Mouse (Mus musculus) heart, embryonic 11.5 days (tissue): ENCODE measurements around the gene Olfr1279. TPM values are rescaled to one million over a fixed set of nuclear protein-coding genes. Genes with fewer than 3 reads are reported as not detected.
"Not testable (repeated sequence)": the region's sequence is repeated elsewhere in the genome, so short reads cannot be mapped to it uniquely, and the experiment has no call there.

Source experiments
- ATAC-seq: fragments of 200-750 bp; cut with Nextera tagmentation; replicated peaks from 2 replicates; pipeline ENCODE4 v1.8.0; 2017; ENCODE audit warnings: moderate library complexity; ENCODE audit not compliant: insufficient number of reproducible peaks, low FRiP score, low TSS enrichment
- H3K27ac ChIP-seq: fragments of 300-500 bp; sonication (generic); 2 replicates; pipeline ENCODE4 v1.5.1; 2014; ENCODE audit warnings: mild to moderate bottlenecking, low read depth, low read length
- H3K27me3 ChIP-seq: fragments of 300-500 bp; sonication (generic); 2 replicates; pipeline ENCODE4 v1.6.1; 2014; ENCODE audit warnings: mild to moderate bottlenecking, low read length, mixed read lengths; ENCODE audit not compliant: control insufficient read depth, insufficient read depth
- H3K36me3 ChIP-seq: fragments of 300-500 bp; sonication (generic); 2 replicates; pipeline ENCODE4 v1.6.1; 2014; ENCODE audit warnings: mild to moderate bottlenecking, low read length, moderate library complexity, mixed read lengths; ENCODE audit not compliant: control insufficient read depth, insufficient read depth
- H3K4me1 ChIP-seq: fragments of 300-500 bp; sonication (generic); 2 replicates; pipeline ENCODE4 v1.6.1; 2014; ENCODE audit warnings: low read length; ENCODE audit not compliant: control insufficient read depth, insufficient read depth
- H3K4me2 ChIP-seq: fragments of 300-500 bp; sonication (generic); 2 replicates; pipeline ENCODE4 v1.6.1; 2014; ENCODE audit warnings: mild to moderate bottlenecking, moderate library complexity
- H3K4me3 ChIP-seq: fragments of 300-500 bp; sonication (generic); 2 replicates; pipeline ENCODE4 v1.5.1; 2014; ENCODE audit warnings: low read depth, low read length
- H3K9ac ChIP-seq: fragments of 300-500 bp; sonication (generic); 2 replicates; pipeline ENCODE4 v1.6.1; 2014; ENCODE audit warnings: mild to moderate bottlenecking, low read depth, low read length, moderate library complexity
- H3K9me3 ChIP-seq: fragments of 300-500 bp; sonication (generic); replicated peaks from 2 replicates; pipeline ENCODE4 v1.6.1; 2016; ENCODE audit warnings: low read length; ENCODE audit not compliant: control insufficient read depth
- WGBS: fragments of 180-500 bp; shearing (Covaris S2); extraction: QIAGEN DNeasy Blood & Tissue Kit; methylation state at CpG from one replicate; pipeline ENCODE4 v1.1.7; 2014; ENCODE audit not compliant: insufficient replicate concordance; 5-methylcytosine and 5-hydroxymethylcytosine counted together
- polyA plus RNA-seq: library from polyadenylated mRNA; unstranded; fragments of >200 nt; fragmentation: Nextera tagmentation; extraction: Ambion mirVana; gene quantifications from 2 replicates; pipeline ENCODE4 v1.2.1, GENCODE M21; 2014

Olfr1279 gene
- polyA plus RNA-seq = not detected in 2 replicates

DNA sequence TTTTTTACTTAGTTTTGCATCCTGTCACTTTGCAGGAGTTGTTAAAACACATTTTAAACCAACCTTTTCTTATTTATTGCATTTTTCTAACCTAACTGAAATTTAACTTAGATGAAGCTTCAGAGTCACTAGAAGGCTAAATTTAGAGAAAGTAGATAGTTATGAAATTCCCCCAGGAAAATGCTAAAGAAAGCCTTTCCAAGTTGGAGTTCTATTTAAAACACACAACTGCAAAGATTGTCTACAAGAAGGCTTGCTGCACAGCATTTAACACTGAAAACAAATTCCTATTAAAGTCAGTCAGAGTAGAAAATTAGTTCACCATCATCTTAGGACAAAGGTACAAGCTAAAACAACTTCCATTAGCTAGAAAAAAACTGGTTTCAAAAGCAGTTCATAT is at the start of gene Olfr1279:
Olfr1279 (plus strand) TSS at position 262 of the 400 bp plus-strand sequence.
- no peaks in the 10 kb centered on the region for H3K36me3 ChIP-seq
- no peak within 1 kb of the TSS for H3K27ac ChIP-seq
- H3K9ac ChIP-seq = no peak within 1 kb of the TSS
- H3K4me3 ChIP-seq = no peak within 1 kb of the TSS
- H3K4me2 ChIP-seq = no peak within 1 kb of the TSS
- no peaks in the 10 kb centered on the region for H3K4me1 ChIP-seq
- no peaks in the 10 kb centered on the region for H3K9me3 ChIP-seq
- ATAC-seq = no peak
- no peaks in the 10 kb centered on the region for H3K27me3 ChIP-seq

DNA sequence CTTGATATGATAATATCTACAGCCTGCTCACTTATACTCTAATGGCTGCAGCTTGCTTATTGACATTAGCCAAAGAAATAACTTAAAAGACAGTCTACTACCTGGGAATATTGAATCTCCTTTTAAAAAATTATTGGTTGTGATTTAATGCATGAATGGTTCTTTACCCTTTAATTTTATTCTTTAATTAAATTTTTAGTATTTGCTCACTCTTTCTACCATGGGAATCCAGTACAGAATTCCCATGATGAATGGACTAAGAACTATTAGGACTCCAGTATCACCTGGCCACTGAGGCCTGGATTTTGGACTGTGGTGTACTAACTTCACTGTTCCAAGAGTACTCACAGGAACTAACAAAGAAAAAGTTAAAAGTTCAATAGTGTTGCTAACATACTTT is 46.2 kb upstream of the Olfr1279 start, which contains the start of gene Olfr1276:
Olfr1276 (plus strand) TSS at position 301 of the 400 bp plus-strand sequence.
- Histone ChIP-seq H3K27ac (no peak within 1 kb of the TSS), H3K9ac (no peak within 1 kb of the TSS), H3K4me2 (no peak within 1 kb of the TSS), H3K9me3 (no peaks in the 10 kb centered on the region), H3K4me1 (no peaks in the 10 kb centered on the region), H3K27me3 (no peaks in the 10 kb centered on the region), H3K36me3 (no peaks in the 10 kb centered on the region), H3K4me3 (no peak within 1 kb of the TSS)
- ATAC-seq = no peak

DNA sequence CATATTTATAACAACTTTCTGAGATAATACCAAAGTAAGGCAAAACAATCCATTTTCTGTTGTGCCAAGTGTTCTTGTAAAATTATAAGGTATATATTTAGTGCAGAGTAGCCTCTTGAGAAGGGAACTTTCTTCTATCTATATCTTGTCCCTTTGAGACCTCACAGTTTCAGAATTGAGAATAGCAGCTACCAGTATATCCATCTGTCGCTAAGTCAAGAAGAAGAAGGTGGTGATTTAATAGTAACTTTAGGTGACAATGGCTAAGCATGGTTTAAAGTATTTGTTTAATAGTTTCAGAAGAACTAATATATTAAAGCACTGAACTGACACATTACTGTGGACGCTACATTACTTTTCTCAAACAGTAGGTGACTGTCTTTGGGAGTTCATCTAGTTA is 26.4 kb upstream of the Olfr1279 start, which contains the start of gene Olfr1277:
Olfr1277 (minus strand) TSS at position 101 of the 400 bp plus-strand sequence.
- H3K9ac ChIP-seq = no peak within 1 kb of the TSS
- no peaks in the 10 kb centered on the region for H3K36me3 ChIP-seq
- no peaks in the 10 kb centered on the region for H3K27me3 ChIP-seq
- 76% methylated on average over 2 of the region's 2 CpGs for WGBS
- no peak within 1 kb of the TSS for H3K27ac ChIP-seq
- no peak for ATAC-seq
- no peak within 1 kb of the TSS for H3K4me2 ChIP-seq
- H3K9me3 ChIP-seq = no peaks in the 10 kb centered on the region
- H3K4me3 ChIP-seq = no peak within 1 kb of the TSS
- no peaks in the 10 kb centered on the region for H3K4me1 ChIP-seq

DNA sequence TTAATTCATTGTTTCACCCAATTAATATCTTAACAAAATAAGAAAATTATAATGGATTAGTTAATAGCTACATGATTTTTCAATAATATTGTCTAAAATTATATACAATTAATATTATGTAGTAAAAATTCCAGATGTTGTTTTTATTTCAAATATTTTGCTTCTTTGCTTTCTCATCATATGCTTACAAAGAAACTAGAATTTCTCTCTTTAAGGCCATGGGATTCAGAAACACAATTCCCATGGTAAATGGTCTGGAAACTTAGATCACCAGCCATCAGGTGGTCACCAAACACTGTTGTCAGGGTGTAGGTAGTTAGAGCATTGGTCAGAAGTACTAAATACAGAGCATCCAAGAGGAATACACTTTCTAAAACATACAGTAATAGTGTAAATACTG is 10.6 kb upstream of the Olfr1279 start, which contains the start of gene Olfr1278:
Olfr1278 (plus strand) TSS at position 301 of the 400 bp plus-strand sequence.
- Histone ChIP-seq H3K27me3 (no peaks in the 10 kb centered on the region), H3K36me3 (no peaks in the 10 kb centered on the region), H3K9me3 (no peaks in the 10 kb centered on the region), H3K4me1 (no peaks in the 10 kb centered on the region), H3K4me3 (no peak within 1 kb of the TSS), H3K4me2 (no peak within 1 kb of the TSS), H3K27ac (no peak within 1 kb of the TSS), H3K9ac (no peak within 1 kb of the TSS)
- ATAC-seq = no peak

DNA sequence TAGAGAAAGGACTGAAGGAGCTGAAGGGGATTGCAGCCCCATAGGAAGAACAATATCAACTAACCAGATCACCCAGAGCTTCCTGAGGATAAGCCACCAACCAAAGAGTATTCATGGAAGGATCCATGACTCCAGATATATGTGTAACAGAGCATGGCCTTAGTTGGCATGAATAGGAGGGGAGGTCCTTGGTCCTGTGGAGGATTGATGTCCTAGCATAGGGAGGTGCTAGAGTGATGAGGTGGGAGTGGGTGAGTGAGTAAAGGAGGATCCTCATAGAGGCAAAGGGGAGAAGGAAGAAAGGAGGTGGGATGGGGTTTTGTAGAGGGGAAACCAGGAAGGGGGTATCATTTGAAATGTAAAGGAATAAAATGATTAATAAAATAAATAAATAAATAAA is 1.9 kb upstream of the Olfr1279 start:
- Histone ChIP-seq H3K9ac (no peak overlapping the region), H3K9me3 (no peaks in the 10 kb centered on the region), H3K4me2 (no peak overlapping the region), H3K27ac (no peak overlapping the region), H3K4me1 (no peaks in the 10 kb centered on the region), H3K36me3 (no peaks in the 10 kb centered on the region), H3K4me3 (no peak overlapping the region), H3K27me3 (no peaks in the 10 kb centered on the region)
- ATAC-seq = no peak

DNA sequence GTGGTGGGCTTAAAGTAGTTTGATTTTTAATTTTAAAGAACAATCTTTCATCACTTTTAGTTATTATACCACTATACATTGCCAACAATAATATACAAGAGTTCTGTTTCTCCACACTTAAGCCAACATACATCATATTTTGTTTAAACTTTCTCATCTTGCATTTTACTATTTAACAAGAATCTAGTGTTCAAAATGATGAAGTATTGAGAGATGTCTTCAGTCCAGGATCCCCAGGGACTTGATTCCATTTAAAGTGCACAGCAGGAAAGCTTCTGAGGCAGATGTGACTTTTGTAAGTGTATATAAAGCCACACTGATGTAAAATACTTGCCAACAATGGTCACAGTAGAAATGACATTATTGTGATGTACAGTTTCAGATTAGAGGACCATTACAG is 13.3 kb downstream of the Olfr1279 start, which contains the start of gene Olfr1280:
Olfr1280 (plus strand) TSS at position 301 of the 400 bp plus-strand sequence.
- no peak for ATAC-seq
- no peak within 1 kb of the TSS for H3K4me3 ChIP-seq
- H3K9me3 ChIP-seq = no peaks in the 10 kb centered on the region
- H3K4me2 ChIP-seq = no peak within 1 kb of the TSS
- no peak within 1 kb of the TSS for H3K27ac ChIP-seq
- no peaks in the 10 kb centered on the region for H3K27me3 ChIP-seq
- no peaks in the 10 kb centered on the region for H3K36me3 ChIP-seq
- no peak within 1 kb of the TSS for H3K9ac ChIP-seq
- H3K4me1 ChIP-seq = no peaks in the 10 kb centered on the region

DNA sequence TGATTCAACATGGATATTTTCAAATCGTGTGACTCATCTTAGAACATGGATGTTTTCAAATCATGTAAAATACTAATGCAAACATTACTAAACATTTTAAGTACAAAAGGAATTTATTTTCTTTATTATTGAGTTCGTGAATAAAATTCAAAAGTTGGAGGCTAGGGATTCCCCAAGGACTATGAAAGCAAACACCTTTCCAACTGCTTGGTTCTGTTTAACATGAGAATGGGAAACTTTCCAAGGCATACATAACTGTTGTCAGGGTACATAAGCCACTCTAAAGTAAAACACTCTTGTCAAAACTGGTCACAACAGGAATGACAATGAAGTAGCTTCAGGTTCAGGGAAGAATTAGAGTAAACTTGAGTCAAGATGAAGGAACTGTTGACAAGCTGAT is 25.8 kb downstream of the Olfr1279 start, which contains the start of gene Olfr1281:
Olfr1281 (plus strand) TSS at position 301 of the 400 bp plus-strand sequence.
- WGBS = 68% methylated on average over 2 of the region's 2 CpGs
- no peak within 1 kb of the TSS for H3K4me2 ChIP-seq
- H3K4me3 ChIP-seq = no peak within 1 kb of the TSS
- H3K9me3 ChIP-seq = no peaks in the 10 kb centered on the region
- ATAC-seq = no peak
- H3K27ac ChIP-seq = no peak within 1 kb of the TSS
- no peaks in the 10 kb centered on the region for H3K36me3 ChIP-seq
- H3K4me1 ChIP-seq = no peaks in the 10 kb centered on the region
- no peaks in the 10 kb centered on the region for H3K27me3 ChIP-seq
- no peak within 1 kb of the TSS for H3K9ac ChIP-seq

DNA sequence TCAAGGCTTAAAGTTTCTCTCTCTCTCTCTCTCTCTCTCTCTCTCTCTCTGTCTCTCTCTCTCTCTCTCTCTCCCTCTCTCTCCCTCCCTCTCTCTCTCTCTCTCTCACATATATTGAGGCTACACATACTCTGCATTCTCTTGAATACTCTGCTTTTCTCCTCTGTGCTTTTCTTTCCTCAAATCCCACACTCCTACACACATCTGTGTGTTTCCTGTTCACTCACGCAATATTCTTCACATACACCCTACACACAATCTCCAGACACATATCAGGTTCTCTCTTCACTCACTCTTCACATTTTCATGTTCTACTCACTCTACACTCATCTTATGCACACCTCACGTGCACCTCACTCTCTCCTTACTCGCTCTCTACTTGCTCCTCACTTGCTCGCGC is 33.3 kb downstream of the Olfr1279 start:
- H3K27ac ChIP-seq, H3K4me1 ChIP-seq, H3K4me2 ChIP-seq, H3K9ac ChIP-seq, H3K4me3 ChIP-seq, H3K36me3 ChIP-seq, H3K9me3 ChIP-seq, ATAC-seq, H3K27me3 ChIP-seq: not testable (repeated sequence)
- 80% methylated on average over 5 of the region's 5 CpGs for WGBS

DNA sequence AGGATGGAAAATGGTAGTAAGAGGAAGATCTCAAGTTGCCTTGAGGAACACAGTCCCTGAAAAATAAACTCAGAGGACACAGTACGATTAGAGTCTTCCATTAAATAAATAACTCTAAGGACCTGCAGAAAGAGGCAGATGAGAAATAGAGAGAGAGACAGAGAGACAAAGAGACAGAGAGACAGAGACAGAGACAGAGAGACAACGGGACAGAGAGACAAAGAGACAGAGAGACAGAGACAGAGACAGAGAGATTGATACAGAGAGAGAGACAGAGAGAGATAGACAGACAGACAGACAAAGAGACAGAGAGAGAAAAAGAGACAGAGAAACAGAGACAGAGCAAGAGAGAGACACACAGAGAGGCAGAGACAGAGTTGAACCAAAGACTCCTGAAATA is 35.5 kb downstream of the Olfr1279 start, which contains the start of gene Olfr1282:
Olfr1282 (minus strand) TSS at position 101 of the 400 bp plus-strand sequence.
- H3K9me3 ChIP-seq = no peaks in the 10 kb centered on the region
- H3K9ac ChIP-seq = no peak within 1 kb of the TSS
- no peaks in the 10 kb centered on the region for H3K27me3 ChIP-seq
- H3K27ac ChIP-seq = no peak within 1 kb of the TSS
- WGBS = 62% methylated on average over 2 of the region's 2 CpGs
- no peaks in the 10 kb centered on the region for H3K4me1 ChIP-seq
- H3K36me3 ChIP-seq = no peaks in the 10 kb centered on the region
- no peak within 1 kb of the TSS for H3K4me2 ChIP-seq
- no peak within 1 kb of the TSS for H3K4me3 ChIP-seq
- no peak for ATAC-seq
